Mouse (Mus musculus) kidney, adult 9 months (tissue): ENCODE data around the gene Aldh4a1.

Source experiments
- DNase-seq: peaks from one replicate; pipeline ENCODE4 v3.0.0; 2022

Gene Aldh4a1

DNA sequence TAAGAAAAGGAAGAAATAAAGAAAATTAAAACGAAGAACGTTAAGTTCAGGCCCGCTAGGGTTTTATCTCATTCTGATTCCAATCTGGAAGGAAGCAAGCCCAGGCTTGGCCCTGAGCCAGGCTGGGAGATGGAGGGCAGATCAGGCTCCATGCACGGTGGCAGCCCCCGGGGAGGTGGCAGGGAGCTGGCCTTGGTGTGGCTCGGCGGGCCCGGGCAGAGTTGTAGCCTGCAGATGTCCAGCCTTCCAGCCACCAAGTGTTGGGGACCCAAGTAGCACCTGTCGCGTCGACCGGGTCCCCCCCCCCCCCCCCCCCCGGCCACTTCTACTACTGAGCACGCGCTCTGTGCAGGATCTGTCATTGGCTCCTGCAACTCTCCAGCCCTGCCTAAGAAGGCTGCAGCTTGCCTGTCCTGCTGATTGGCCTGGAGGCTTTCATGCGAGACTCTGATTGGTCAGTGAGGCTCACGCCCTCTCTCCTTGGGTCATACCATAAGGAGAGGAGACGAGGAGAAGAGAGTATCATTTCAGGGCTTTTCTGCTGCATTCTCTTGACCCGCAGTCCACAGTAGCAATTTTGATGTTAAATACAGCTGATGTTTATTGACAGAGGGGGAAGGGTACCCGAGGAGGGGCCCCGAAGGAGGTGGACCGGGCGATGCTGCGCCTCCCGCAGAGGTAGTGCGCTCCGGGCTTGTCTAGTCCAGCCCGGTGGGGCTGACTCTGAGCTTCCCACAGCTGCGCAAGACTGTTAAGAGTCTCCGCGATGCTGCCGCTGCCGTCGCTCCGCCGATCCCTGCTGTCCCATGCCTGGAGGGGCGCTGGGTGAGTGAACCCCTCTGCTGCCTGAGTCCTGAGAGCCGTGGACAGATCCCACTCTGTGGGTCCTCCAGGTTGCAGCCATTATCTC, at the start of gene Aldh4a1:
TSS of gene Aldh4a1 (plus strand) at position 494 of the 910 bp plus-strand sequence.
- peak; percentile 97 for DNase-seq

DNA sequence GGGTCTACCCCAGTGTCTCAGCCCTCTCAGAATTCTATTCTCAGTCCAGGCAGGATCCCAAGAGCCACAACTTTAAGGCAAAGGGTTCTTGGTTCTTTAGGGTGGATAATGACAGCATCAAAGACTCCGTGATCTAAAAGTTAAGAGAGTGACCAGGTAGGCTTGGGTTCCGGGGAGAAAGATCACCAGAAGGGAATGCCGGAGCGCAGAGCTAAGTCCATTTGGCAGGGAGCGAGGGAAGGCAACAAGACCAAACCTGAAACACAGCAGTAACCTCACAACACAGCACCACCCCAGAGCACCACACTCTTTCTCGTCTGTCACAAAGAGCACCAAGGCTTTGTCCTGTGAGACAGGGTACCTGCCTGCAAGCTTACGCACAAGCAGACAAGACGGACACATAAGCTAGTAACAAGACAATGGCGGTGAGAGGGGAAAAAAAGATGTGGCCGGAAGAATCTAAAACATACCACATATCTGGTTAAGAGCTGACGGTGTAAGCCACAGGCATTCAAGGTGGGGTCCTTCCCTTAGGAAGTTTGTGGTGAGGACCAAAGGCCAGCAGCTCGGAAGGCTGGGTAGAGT, 49.6 kb upstream of the Aldh4a1 start:
- peak; percentile 62 for DNase-seq

GRCm38 (mm10) chr4:139574156-139574798, 48.4 kb upstream of the Aldh4a1 start:
- DNase-seq: peak; percentile 99

- DNase-seq: peak; percentile 44
Observed at GRCm38 (mm10) chr4:139574799-139575672, 47.6 kb upstream of the Aldh4a1 start.

DNA sequence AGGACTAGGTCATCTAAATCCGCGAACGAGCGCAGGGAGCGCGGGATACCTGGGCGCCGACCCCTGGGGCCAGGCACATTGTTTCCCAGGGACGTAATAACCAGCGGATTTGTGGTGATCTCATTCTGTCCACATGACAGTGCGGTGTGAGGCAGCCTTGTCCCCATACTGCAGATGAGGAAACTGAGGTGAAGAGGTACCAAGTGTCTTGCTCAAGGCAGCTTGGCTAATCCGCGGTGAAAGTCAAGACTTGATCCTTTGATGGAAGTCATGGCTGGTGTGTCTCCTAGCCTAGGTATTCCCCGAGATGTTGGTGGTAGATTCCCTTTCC, 47.0 kb upstream of the Aldh4a1 start:
- no peak for DNase-seq

DNA sequence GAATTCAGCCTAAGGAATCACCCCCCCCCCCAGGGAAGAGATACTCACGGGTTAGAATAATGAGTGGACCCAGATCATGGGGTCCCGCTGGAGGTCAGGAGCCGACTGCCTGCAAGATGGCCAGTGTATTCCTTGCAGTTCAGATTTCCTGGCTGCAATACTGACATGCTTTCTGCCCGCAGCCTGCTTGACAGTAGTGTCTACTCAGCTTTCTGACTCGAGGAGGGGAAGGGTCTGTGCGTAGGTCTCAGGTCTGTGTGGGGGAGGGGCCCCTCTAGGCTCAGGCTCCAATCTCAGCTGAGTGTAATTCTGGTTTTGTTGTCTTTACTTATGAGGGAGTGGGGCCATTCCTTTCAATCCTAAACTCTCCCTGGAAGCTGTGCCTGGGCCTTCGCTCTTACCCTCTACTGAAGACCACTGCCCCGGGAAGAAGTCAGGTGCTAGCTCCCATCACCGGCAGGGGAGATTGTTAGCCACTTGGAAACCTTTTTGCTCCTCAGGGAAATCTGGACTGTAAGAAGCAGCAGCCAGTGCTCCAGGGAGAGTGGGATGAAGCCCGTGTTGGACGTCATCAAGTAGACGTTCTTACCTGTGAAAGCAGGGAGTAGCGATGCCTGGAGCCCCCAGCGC, 46.3 kb upstream of the Aldh4a1 start:
- no peak for DNase-seq

GRCm38 (mm10) chr4:139577006-139577405, 45.7 kb upstream of the Aldh4a1 start:
- DNase-seq: no peak

GRCm38 (mm10) chr4:139578389-139578788, 44.3 kb upstream of the Aldh4a1 start:
- no peak for DNase-seq

- DNase-seq: no peak
Observed at GRCm38 (mm10) chr4:139579003-139579402, 43.7 kb upstream of the Aldh4a1 start.

GRCm38 (mm10) chr4:139579466-139579865, 43.2 kb upstream of the Aldh4a1 start:
- DNase-seq: no peak

GRCm38 (mm10) chr4:139580663-139581336, 41.9 kb upstream of the Aldh4a1 start:
- DNase-seq: peak; percentile 48

- DNase-seq: peak; percentile 47
Observed at GRCm38 (mm10) chr4:139581427-139582051, 41.1 kb upstream of the Aldh4a1 start.

GRCm38 (mm10) chr4:139582346-139582745, 40.3 kb upstream of the Aldh4a1 start:
- no peak for DNase-seq

- DNase-seq: no peak
Observed at GRCm38 (mm10) chr4:139582903-139583302, 39.8 kb upstream of the Aldh4a1 start.

- no peak for DNase-seq
Observed at GRCm38 (mm10) chr4:139583629-139584245, 38.9 kb upstream of the Aldh4a1 start.

- DNase-seq: no peak
Observed at GRCm38 (mm10) chr4:139584704-139585103, 38.0 kb upstream of the Aldh4a1 start.

DNA sequence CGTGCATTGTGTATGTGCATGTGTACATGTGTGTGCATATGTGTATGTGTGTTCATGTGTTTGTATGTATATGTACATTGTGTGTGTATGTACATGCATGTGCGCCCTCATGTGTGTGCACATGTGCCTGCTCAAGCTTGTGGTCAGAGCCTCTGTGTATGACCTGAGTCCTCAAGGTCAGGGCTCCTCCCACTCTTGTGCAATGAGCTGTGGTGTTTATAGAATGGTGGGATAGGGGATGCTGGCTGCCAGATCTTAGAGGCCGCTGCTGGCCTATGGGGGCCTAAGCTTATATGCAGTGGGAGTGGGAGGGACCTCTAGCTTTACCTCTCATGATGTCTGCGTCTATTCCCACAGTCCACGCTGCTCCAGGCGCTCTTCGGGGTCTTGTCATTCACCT, 37.0 kb upstream of the Aldh4a1 start:
- no peak for DNase-seq

GRCm38 (mm10) chr4:139587370-139587769, 35.3 kb upstream of the Aldh4a1 start:
- no peak for DNase-seq

DNA sequence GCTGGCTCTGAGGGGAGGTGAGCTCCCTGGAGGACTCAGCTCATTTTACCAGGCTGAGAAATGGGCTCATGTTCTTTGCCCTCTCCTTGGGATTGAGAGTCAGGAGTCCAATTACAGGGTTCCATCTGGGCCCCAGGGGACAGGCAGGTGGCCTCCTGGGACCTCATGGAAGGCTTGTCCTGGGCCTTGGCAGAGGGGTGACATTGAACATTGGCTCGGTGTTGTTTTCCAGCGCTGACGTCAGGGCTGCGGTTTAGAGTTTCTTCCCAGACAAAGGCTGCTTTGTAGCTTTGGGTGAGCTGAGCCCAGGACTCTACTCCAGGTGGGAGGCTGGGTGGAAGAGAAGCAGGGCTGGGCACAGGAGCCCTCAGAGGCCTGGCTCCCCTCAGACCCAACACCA, 34.9 kb upstream of the Aldh4a1 start:
- no peak for DNase-seq

DNA sequence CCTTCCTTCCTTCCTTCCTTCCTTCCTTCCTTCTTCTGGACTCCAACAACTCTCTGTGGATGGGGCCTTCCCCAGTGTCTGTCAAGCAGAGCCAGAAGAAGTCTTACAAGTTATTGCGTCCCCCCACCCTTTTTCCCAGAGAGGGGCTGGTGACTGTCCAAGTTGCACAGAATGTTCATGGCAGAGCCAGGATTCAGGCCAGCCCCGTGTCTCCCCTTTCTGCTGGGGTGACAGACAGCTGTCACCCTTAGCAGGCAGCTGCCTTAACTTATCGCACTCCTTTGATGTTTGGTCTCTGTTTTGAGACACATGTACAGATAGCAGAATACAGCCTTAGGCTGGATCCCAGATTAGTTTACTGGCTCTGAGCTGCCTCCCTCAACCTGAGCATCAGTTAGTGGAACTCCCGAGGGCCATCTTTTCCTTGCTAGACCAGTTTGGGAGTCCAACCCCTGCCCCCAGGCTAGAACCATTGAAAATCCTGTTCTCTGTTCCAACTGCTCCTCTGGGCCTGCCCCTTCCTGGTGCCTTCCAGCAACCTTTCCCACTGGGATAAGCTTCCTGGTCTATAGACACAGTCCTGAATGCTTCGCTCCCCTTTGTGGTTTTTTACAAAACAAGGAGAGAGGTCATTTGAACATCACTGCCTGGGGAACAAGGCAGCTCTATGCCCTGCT, 33.2 kb upstream of the Aldh4a1 start:
- DNase-seq: no peak
